In genomic region chr5:45895362-45895761, GRCm38 (mm10) we compare ENCODE assay signal across 23 mouse cellular contexts.
"Had no signal": no experiment of that assay in that cellular context is flagged by ENCODE, and none has a peak within 500 bp of the region (broad histone marks: within the 10 kb centered on the region; RNA-seq: fewer than 3 reads in every experiment).

No protein-coding gene starts in this region.

- ATAC-seq: liver, embryonic 12.5 days had no signal

- H3K9me3 ChIP-seq: limb, embryonic 12.5 days; liver, embryonic 12.5 days; liver, embryonic 15.5 days; lung, embryonic 15.5 days; megakaryocyte, embryonic 14.5 days; stomach, embryonic 15.5 days had no signal

- H3K9ac ChIP-seq: limb, embryonic 12.5 days; liver, embryonic 12.5 days; liver, embryonic 15.5 days; lung, embryonic 15.5 days; stomach, embryonic 15.5 days had no signal

- H3K27ac ChIP-seq: left cerebral cortex, adult 2 months; limb, embryonic 12.5 days; liver, embryonic 12.5 days; liver, embryonic 15.5 days; lung, embryonic 15.5 days; stomach, embryonic 15.5 days had no signal

- H3K4me2 ChIP-seq: limb, embryonic 12.5 days; liver, embryonic 12.5 days; liver, embryonic 15.5 days; lung, embryonic 15.5 days; midbrain, embryonic 11.5 days; stomach, embryonic 15.5 days had no signal

- DNase-seq: kidney, adult 18-20 months; kidney, adult 9 months; kidney, postnatal 10 days; layer of hippocampus, postnatal 36 days; liver; lung, adult 18-20 months; lung, postnatal 10 days; lung, postnatal 36 days; midbrain, embryonic 14.5 days; right cerebral cortex, adult 18-20 months; right cerebral cortex, postnatal 14 days; right cerebral cortex, postnatal 4 days; thymus, adult 2 months; thymus, postnatal 14 days; thymus, postnatal 4 days had no signal

- H3K4me1 ChIP-seq: limb, embryonic 12.5 days; liver, embryonic 12.5 days; liver, embryonic 15.5 days; lung, embryonic 15.5 days; megakaryocyte, embryonic 14.5 days; stomach, embryonic 15.5 days had no signal

- H3K27me3 ChIP-seq: limb, embryonic 12.5 days; liver, embryonic 12.5 days; liver, embryonic 15.5 days; lung, embryonic 15.5 days; megakaryocyte, embryonic 14.5 days; stomach, embryonic 15.5 days had no signal

- H3K36me3 ChIP-seq: limb, embryonic 12.5 days; liver, embryonic 12.5 days; liver, embryonic 15.5 days; lung, embryonic 15.5 days; stomach, embryonic 15.5 days had no signal

- H3K4me3 ChIP-seq: left cerebral cortex, adult 2 months; limb, embryonic 12.5 days; liver, embryonic 12.5 days; liver, embryonic 15.5 days; lung, embryonic 15.5 days; megakaryocyte, embryonic 14.5 days; stomach, embryonic 15.5 days had no signal
